Mouse (Mus musculus) heart, adult 2 months (tissue): ENCODE measurements around the gene Gm2075.
"Not testable (repeated sequence)": the region's sequence is repeated elsewhere in the genome, so short reads cannot be mapped to it uniquely, and the experiment has no call there.

Source experiments
- CTCF ChIP-seq: fragments of 200-600 bp; IDR thresholded peaks from 2 replicates; pipeline ENCODE4 v1.8.1; 2022; ENCODE audit warnings: antibody characterized with exemption, mild to moderate bottlenecking, moderate library complexity
- POLR2A ChIP-seq: fragments of 200-500 bp; IDR thresholded peaks from 2 replicates; pipeline ENCODE4 v1.6.1; 2011; ENCODE audit warnings: mild to moderate bottlenecking, low read depth, low read length, control low read depth; ENCODE audit not compliant: insufficient read depth

GRCm38 (mm10) chr12:88026704-88027103, 15.1 kb downstream of the Gm2075 start, which contains the start of gene Gm2056:
- TF ChIP-seq POLR2A, CTCF: not testable (repeated sequence)
